Mouse (Mus musculus) Muller cell, postnatal 12 days (primary cell): Measurements from ENCODE around the gene Dennd4a.
A peak's percentile ranks its signal among the peaks of the same experiment; 100 is the strongest.

Experiments used
- DNase-seq: peaks from one replicate; pipeline ENCODE4 v3.0.0-alpha.2; 2015; ENCODE audit errors: inconsistent ontology term

Dennd4a gene

DNA sequence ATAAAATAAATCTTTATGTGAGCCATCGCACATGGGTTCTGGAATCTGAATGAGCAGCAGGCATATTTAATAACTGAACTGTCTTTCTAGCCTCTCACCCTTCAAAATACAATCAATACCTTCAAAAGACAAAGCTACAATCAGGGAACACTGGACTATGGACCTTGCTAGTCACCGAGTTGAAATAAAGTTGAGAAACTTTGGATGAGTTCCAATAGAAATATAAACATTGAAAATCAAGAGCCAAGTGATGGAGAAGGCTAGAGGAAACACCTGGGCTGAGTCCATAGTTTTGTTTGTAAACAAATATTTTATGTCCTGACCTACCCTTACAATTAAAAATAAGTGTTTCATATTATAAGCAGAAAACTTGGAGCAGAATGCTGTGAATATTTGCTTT is 102.8 kb downstream of the Dennd4a start:
- DNase-seq: no peak

DNA sequence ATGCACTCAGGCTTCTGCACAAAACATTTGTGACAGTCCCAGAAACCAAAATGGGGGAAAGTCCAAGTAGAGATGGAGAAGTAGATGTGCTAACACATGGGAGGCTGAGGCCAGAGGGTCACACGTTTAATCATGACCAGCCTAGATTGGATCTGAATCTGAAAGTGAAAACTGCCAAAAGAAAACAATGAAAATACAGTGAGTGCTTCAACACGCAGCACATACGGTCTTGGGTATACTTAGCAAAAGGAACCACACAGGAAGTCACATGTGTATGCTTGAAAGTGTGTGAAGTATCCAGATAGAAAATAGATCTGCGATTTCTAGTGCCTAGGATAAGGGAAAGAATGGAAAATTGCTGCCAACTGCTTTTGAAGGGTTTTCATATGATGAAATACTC is 103.5 kb downstream of the Dennd4a start:
- no peak for DNase-seq

DNA sequence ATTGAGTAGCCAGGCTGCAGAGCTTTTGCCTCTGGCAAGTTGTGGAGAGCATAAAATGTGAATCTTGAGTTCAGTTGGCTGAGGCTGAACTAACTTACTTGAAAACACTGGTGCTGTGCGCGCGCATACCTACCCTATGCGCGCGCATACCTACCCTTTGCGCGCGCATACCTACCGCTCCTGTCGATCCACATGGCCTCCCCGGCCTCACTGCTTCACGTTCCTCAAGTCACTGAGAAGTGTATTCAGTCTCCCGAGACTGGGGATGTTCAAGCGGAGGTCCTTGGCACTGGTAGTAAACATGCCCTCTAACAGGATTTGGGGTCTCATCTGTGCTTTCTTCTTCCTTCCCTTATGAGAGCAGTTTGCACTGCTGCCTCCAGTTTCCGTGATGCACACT is 107.4 kb downstream of the Dennd4a start:
- no peak for DNase-seq

DNA sequence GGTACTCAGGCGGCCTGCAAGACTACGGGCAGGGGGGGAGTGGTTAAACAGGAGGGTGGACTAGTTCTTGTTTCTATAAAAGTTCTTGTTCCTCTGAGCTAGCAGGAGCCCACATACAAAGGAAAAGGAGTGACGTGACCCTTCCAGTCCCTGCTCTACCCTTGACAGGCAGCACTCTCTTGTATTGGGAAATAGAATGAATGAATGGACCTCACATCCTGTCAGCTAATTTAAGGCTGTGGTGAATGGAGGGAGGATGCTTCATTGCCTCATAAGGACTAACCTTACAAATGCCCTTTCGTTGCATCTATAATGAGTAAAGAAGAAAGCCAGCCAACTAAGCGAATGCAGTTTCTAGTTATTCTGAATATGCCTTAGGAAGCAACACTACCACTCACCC is 114.6 kb downstream of the Dennd4a start:
- no peak for DNase-seq

DNA sequence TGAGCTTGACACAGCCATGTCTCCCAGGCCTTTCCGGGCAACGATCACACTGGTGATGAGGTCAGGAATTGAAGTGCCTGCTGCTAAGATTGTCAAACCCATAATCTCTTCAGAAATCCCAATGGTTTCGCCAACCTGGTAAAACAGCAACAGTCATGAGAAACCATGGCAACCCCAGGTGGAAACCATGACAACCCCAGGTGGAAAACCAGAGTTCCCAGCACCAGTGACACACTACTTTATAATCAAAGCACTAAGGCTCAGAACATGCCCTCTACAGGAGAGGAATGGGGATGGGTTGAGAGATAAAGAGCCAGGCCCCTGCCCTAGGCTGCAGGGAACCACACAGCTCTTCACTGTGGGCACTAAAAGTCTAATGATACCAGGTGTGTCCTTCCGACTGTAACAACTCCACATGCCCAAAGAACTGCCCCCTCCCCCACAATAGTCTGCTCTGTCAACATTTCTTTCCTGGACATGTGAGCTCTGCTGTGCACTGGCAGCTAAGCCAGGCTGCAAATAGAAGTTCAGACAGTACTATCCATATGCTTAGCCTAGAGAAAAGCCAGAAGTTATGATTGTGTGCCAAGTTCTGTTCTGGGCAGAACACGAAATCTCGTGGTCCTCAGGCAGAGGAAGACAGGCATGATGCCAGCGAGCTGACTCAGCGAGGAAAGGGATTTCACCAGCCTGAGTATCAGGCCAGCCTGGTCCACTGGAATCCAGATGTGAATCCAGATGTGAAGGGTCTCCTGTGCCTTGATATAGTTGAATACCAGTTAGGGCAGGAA is 115.3 kb downstream of the Dennd4a start:
- DNase-seq: no peak

DNA sequence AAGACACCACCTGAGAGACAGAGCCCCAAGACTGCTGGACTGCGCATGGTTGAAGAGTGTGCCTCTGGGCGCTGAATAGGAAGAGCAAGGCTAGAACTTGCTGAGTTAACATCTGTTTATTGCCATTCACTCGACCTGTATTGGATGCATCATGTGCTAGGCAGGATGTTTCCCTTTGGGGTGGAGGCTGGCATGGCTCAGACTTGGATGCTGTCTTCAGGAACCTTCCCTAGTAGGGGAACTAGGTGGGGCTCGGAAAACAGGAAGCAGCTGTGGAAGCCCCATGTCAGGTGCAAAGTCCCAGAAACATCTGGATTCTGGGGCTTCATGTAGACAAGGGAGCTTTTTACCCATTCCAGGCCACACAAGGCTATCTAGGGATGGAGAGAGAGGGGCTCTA is 119.1 kb downstream of the Dennd4a start:
- no peak for DNase-seq

DNA sequence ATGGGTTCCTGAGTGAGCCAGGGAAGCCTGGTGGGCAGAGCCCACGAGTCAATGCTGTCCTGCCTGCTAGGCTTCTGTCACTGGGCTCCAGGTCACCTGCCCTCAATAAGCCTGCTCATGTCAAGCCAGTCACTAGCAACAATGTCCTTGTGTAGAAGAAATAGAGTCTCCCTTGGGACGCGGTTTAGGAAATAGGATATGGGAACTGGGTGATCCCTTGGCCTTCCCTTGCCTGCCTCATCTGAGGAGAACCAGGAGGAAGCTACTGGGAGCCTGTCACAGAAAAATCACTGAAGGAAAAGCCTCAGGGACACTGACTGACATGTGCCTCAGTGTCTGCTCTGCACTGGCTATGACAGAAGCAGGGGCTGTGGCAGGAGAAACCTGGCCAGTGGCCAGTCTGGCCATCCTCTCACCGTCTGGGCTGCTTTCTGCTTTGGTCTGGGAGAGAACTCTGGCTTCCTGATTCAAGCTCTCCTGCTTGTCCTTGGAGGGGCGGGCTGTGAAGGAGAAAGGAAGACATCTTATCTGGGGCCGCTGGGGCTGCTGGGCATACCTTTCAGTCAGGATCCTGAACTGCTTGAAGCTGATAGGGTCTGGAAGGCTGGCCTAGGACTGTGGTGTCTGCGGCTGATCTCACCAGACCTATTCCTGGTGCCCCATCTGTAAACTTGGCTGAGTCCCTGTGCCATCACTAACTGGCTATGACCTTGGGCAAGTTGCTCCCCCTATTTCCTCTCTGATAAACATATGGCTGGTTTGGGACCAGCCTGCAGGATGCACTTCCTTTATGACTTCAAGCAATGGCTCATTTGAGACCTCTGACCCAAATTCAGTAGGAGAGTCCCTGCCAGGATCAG is 120.8 kb downstream of the Dennd4a start:
- DNase-seq: no peak

DNA sequence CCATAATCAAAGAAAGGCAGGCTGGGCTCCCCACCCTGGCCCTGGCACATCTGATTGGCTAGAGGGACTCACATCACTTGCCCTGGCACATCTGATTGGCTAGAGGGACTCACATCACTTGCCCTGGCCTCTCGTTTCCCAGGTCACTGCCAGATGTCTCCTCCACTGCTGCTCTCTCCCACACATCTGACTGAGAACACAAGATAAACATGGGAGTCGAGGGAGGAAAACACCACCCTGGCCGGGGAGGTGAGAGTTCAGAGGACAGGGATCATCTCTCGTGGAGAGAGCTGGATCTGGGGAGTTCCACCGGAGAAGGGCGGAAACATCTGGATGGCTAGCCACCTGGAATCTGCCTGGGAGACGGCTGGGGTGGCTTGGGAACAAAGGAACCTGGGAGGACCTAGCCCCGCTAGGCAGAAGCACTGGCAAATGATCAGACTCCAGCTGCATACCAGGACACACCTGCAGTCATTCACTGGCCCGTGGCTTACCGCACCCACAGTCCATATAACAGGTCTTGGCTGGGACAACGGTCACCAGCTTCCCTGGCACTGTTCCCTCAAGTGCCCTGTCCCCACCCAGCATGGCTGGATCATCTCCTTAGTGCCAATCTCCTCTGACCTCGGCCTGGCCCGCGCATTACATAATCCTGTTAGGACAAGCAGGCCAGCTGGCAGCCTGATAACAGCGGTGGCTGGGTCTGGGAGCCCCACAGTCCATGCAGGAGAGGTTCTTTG is 123.0 kb downstream of the Dennd4a start:
- peak; percentile 78 for DNase-seq

DNA sequence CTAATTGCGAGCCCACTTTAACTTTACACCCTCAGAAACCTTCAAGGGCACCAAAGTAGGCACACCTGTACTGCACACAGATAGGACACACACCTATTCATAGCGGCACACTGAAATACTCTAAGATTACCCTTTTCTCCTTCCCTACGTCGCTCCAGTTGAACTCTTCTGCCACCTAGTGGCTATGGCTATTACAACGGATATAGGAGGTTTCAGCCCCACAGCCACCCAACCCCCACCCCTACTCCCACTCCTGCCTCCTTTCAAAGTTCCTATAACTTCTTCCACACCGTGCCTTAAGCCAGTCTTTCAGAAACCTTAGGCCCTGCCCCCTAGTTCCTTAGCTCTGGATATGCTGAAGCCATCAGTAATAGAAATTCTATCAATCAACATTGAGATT is 125.4 kb downstream of the Dennd4a start:
- DNase-seq: peak; percentile 54

DNA sequence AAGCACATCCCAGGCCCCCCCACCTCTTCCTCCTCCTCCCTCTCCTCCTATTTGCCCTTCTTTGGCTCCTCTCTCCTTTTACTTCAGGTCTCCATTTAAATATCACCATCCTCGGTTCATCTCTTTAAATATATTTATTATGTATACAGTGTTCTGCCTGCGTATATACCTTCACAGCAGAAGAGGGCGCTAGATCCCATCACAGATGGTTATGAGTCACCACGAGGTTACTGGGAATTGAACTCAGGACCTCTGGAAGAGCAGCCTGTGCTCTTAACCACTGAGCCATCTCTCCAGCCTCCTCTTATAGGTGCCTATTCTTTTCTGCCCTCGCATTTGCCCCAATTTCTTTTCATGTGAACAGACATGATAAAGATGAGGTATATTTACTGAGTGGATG is 126.4 kb downstream of the Dennd4a start:
- DNase-seq: no peak

DNA sequence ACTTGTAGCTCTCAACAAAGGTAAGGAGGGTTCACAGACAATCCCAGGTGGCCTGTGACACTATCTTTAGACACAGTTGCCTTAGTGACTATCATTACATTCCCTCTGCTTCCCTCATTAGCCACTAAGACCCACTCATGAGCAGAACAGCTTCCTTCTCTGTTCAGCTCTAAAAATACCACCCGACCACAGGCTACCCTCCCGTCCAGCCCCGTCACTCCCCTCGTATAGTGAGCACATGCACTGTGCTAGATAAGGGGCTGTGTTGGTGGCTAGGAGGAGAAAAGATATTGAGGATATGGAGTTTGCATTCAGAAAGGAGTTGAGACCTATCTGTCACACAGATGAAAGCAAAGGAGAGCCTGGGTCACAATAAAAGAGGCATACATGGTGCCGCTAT is 127.4 kb downstream of the Dennd4a start:
- DNase-seq: no peak

DNA sequence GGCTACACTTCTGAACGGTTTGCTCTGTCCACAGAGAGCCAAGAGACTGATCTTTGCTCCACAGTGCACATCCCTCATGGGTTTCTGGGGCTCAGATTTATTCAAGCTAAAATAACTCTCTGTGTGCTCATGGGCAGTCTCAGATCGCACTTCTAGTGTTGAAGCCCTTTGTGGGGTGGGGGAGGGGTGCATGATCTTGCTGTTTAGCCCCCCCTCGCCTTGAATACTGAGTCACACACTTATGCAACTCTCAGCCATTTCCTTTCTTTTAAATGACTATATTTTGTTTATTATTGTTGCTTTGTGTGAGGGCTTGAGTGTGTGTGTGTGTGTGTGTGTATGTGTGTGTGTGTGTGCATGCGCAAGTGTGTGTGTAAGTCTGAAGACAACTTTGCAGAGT is 128.1 kb downstream of the Dennd4a start:
- peak; percentile 23 for DNase-seq

DNA sequence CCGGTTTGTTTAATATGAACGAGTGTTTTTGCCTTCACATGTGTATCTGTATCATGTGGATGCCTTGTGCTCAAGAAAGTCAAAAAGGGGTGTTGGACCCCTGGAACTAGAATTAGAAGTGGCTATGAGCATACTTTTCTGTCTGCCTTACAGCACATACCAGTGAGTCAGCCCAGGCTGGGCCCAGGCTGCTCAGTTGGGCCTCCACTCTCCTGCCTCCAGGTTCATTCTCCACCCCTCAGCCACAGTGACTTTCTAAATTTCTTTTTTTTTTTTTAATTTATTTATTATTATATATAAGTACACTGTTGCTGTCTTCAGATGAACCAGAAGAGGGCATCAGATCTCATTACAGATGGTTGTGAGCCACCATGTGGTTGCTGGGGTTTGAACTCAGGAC is 128.7 kb downstream of the Dennd4a start:
- DNase-seq: no peak

DNA sequence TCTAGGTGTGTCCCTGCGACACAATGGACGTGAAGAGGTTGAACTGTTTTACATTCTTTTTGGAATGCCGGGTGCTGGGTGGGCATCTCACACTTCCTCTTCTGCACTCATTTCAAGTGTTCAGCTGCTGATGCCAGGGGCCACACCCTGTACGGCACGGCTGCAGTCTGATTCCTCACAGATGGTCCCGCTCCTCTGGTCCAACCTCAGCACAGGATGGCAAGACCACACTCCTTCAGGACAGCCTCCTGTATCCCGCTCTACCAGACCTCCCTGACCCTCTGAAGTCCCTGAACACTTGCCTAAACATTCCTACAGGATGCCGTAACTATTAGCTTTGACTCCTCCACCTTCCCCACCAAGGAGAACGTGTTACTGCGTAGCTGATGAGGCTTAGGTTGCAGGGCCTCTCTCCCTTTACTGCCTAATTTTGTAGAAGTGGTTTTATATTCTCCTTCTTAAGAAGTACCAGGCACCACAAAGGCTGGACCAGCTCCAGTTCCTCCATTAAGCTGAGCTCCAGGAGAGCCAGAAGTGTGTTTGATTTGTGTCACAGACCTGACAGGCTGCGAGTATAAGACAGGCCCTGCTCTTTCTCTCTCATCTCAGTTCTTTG is 129.7 kb downstream of the Dennd4a start:
- DNase-seq: no peak

DNA sequence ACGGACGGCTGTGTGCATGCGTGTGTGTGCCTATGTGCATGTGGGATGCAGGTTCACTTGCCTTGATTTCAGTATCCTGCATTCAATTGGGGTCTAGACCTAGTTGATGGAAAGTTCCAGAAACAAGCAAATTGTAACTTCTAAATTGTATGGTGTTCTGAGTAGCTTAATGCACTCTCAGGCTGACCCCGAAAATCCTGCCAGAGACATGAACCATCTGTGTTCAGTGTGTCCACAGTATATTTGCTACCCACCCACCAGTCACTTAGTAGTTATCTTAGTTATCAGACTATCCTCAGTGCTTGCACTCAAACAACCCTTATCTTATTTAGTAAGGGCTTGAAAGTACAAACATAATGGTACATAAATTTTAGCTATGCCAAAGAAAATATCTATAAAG is 130.5 kb downstream of the Dennd4a start:
- no peak for DNase-seq

DNA sequence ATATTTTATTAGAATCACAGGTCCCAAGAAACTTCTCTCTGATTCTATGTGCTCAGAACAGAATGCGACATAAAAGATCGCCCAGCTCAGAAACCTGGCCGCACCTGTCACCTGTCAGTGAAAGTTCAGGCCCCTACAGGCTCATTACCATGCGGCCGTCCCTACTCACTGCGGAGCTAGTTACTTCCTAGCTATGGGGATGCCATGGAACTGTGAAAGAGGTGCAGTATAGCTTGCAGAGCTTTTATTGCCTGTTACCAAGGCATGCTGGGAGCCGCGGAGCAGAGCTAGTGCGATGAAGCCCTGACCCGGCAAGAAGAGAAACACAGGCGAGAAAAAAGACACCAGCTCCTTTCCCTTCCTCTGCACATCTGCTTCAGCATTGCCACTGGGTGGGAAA is 132.9 kb downstream of the Dennd4a start:
- no peak for DNase-seq

DNA sequence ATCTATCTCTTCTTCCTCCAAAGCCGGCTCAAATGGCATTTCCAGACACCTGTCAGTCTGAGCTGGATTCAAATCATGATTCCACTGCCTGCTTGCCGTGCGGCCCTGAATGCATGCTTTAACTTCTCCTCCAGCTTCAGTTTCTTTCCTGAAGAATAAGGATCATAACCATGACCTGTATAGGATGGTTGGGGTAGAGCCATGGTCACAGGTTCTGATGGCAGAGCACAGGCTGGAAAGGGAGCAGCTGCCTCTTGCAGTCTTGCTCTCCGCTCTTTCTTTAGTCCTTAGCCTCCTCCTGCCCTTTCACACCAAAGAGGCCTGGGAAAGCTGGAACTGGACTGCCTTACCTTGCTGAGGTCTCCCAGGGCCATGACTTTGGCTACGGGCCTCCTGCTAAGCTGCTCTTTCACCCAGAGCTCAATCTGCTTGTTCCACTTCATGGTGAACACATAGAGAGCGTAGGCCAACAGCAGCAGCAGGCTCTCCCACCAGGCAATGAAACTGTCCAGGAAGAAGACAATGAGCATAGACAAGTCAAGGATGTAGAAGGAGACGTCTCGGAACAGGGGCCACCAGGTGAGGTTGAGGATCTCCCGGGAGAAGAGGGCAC is 136.4 kb downstream of the Dennd4a start:
- no peak for DNase-seq

DNA sequence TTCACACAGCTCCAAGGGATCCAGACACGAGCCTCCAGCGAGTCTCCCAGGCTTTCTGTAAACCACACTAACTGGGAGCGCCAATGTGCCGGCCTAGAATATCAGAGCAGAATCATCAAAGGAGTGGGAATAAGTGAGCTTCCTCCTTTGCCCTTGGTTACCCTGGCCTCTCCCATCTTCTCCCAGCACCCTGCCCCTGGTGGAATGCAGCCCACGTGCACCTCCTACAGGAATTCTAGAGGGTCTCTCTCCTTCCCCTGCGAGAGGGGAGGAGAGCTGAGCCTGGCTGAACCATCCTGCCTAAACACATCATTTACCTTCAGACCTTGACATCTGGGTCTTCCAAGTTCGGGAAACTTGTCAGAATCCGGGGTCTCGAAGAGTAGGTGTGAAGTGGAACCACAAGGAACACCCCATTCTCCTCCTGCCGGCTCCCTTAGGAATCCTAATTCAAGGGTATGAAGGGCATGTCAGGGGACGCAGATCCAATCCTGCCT is 140.1 kb downstream of the Dennd4a start, which contains the start of gene Slc24a1:
Gene Slc24a1 (minus strand): TSS at position 447 of the 497 bp plus-strand sequence.
- no peak for DNase-seq

DNA sequence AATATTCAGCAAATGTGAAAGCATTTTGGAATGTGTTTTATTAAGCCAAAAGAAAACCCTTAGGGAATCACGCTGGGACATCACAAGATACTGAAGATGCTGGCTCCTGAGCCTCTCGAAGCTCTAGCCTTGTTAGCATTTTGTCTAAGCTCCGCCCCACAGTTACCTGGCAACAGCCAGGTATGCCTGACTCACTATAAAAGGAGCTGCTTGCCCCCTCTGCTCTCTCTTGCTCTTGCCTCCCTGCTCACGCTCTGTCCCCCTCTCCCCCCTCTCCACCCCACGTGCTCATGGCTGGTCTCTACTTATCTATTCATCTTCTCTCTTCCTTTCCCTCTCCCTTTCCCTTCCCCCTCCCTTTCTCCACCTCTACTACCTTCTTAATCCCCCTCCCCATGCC is 140.9 kb downstream of the Dennd4a start:
- DNase-seq: no peak

DNA sequence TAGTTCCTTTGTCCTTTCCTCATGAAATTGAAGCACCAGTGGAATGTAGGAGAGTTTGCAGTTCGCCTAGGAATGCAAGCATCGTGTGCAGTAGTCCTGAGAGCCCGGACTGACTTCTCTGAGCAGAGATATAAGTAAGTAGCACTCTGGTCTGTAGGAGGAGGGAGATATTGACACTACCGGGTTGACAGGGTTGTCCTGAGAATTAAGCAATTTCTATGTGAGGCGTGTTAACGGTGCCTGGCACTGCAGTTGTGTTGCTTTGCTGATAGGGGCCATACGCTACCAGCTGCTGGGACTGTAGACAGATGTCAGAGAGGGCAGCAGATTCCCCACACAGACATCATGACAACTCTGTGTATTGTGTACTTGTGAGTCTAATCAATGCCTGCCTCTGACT is 142.1 kb downstream of the Dennd4a start:
- no peak for DNase-seq

DNA sequence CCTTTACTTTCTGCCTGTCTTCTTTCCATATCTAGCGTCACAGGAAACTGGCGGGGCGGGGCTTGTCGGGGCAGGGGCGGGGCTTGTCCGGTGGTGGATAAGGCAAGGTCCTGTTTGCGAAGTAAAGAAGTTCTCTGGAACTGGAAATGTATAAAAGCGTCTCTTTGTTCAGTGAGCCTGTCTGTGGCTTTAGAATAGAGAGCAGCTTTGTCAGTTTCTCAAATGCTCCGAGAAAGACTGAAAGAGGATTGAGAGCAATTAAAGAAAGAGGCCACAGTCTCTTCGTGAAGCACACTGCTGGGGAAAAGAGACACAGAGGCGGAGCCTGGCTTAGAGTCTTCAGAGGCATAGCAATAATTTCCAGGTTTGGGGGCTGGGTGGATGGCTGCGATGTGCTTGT is 145.2 kb downstream of the Dennd4a start:
- peak; percentile 13 for DNase-seq
